Mouse (Mus musculus) ovary, postnatal 10 days (tissue): ENCODE measurements around the gene Pacrg.
A peak's percentile ranks its signal among the peaks of the same experiment; 100 is the strongest.

Experiments
- DNase-seq: peaks from one replicate; pipeline ENCODE4 v3.0.0; 2022; ENCODE audit warnings: low spot score

Pacrg gene

GRCm38 (mm10) chr17:10840148-10840707 lies at the start of gene Pacrg, which contains the start of gene Prkn:
Pacrg (minus strand) TSS chr17:10840311.
Prkn (plus strand) TSS chr17:10840384.
- peak; percentile 93 for DNase-seq

DNA sequence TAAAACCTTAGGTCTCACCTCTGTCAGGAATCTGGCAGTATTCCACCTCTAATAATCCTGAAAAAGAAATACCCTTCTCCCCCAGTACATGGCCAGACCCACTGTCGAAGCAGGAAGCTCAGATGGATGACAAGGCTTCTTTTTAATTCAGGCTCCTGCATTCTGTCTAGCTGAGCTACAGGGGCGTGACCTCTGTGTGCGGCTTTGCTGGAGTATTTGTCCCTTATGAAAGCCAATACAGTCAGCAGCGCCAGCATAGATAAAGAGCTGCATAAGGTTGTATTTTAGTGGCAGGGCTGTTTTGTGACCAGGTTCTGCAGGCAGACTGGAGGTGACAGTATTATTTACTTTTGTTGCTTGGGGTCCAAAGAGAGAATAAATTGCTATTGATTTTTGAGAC lies 47.8 kb upstream of the Pacrg start:
- no peak for DNase-seq

GRCm38 (mm10) chr17:10882260-10882659 lies 42.1 kb upstream of the Pacrg start:
- DNase-seq: no peak

GRCm38 (mm10) chr17:10878986-10879385 lies 38.9 kb upstream of the Pacrg start:
- no peak for DNase-seq

DNA sequence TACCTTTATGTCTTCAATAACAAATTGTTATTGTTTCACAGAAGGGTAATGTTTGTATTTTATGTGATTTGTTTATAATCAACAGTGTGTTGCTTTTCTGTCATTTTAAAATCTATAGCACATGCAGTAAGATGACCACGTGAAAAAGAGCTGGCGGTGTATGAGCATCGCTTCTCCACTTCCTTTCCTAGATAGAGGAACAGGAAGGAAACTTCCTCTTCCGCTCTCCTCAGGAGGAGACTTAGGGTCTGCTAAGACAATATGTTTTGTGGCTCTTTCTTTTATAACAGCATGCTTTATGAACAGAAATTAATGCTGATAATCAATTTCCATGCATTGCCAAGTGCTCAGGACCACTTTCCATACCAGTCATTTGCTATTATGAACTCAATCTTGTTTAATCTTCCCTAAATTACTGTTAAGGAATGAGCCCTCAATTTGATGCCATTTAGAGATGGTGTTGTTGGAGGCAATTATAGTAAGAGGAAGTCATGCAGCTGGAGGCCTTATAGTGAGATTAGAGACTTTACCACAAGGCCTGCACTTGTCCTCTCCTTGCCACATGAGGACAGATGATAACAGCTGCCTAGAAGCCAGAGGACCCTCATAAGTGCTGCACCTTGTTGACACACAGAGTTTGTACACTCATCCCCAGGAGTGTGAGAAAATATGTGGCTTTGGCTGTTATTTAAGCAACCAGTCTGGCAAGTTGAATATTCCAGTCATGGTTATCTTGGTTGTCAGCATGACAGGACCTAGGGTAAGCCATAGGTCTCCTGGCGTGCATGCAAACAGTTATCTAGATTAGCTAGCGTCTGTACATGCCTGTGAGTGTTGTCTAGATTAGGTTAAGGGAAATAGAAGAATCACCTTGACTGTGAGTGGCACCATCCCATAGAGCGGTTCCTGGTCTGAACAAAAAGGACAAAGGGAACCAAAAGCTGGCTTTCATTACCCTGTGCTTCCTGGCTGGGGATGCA lies 34.4 kb upstream of the Pacrg start:
- no peak for DNase-seq

- no peak for DNase-seq
These were observed 14.1 kb upstream of the Pacrg start for GRCm38 (mm10) chr17:10854207-10854606.

DNA sequence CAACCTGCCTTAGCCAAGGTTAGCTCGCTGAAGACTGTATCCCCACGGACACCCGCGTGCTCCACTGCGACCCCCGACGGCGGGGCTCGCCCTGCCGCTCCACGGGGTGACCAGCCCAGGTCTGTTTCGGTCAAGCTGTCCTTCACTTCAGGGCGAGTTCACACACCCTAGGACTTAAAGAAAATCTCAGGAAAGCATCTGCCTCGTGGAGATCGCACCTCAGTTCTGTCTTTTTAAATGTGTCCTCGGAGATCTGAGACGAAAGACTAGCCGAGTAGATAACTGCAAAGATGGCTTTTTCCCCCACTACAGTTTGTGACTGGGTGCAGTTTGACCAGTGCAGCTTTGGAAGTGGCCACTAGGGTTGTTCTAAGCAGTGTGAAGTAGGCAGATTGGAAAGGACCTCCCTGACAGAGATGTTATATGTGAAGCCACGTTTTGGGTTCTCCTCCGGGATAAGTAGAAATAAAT lies 655 bp upstream of the Pacrg start:
- peak; percentile 3 for DNase-seq

- no peak for DNase-seq
These were observed 21.1 kb downstream of the Pacrg start for GRCm38 (mm10) chr17:10818971-10819370.

DNA sequence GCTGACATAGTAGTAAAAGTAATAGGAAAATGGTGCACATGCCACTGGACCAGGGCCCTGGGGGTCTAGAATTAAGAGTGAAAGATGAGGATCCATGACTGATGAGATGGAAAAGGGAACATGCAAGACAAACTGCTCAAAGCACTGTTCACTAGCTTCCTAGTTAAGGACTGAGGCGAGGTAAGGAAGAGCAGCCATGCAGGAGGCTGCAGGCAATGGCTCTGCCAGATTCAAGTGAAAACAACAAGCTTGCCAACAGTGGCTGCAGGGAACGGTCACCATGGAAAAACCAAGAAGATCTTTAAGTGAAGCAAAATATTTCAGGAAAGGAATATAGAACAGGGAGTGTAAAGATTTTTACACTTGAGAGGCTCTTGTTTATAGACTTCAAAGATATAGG lies 31.5 kb downstream of the Pacrg start:
- no peak for DNase-seq

DNA sequence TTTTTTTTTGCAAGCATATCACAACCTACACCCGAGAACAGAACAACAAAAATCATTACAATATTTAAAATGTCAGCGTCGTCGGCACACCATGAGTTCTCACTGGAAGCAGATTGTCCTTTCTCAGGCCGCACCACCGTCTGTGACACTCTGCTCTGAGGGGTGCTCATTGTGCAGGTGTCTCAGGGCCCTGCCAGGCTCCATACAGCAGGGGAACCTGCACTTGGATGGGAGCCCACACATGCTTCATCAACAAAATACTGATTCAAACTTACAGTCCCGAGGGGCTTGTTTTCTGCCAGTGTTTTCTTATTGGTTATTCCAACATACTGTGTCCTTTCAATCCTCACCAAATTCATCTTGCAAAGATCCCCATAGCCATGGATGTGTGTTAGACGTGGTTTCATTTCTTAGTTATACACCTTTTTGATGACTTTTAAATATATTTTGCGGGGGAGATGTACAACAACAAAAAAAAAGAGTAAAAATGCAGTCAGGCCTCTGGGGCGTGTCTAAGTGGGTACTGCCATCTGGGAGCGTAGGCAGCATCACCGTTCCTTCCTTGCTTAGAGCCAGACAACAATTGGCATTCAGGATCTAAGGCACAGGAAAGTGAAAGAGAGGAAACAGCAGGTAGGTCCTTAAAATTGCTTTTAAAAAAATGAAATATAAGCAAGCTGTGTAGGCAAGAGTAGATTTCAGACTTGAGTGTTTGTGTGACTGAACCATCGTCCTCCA lies 32.7 kb downstream of the Pacrg start:
- no peak for DNase-seq

DNA sequence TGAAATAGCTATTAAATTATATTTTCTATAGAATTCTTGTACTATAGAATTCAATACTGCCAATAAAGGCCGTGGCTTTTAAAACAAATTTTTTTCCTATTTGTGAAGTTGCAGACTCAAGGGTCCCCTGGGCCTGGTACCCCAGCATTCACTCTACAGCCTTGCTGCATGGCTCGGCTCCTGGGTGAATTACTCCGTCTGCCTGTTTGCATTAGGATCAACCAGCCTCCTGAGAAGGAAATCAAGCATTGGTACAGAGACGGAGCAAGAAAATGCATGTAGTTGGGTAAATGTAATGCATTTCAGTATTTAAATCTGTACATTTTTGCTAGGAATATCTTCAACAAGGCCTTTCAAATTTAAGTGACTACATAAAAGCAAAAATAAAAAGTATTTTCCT lies 33.4 kb downstream of the Pacrg start:
- DNase-seq: no peak

DNA sequence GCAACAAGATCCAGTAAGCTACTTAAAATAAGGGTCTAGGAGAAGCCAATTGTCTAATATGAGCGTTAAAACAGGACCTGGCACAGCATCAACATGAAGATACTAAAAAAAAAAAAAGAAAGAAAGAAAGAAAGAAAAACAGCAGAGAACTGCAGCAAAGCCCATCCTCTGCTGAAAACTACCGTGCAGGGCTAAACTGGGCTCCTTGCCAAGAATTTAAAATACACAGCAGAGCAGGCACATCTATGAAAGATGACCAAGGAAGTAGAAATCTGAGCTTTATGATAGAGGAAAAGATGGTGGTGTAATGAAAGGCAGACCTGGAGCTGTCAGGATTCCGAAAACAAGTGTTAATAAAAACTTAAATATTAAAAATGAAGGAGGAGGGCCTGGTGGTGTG lies 48.5 kb downstream of the Pacrg start:
- DNase-seq: no peak

- DNase-seq: no peak
These were observed 55.6 kb downstream of the Pacrg start for GRCm38 (mm10) chr17:10784401-10784920.

- DNase-seq: no peak
These were observed 63.6 kb downstream of the Pacrg start for GRCm38 (mm10) chr17:10776503-10776902.

GRCm38 (mm10) chr17:10774468-10774867 lies 65.6 kb downstream of the Pacrg start:
- no peak for DNase-seq

GRCm38 (mm10) chr17:10772207-10772606 lies 67.9 kb downstream of the Pacrg start:
- DNase-seq: no peak

GRCm38 (mm10) chr17:10769873-10770272 lies 70.2 kb downstream of the Pacrg start:
- no peak for DNase-seq

GRCm38 (mm10) chr17:10766735-10767406 lies 73.2 kb downstream of the Pacrg start:
- DNase-seq: no peak

- DNase-seq: no peak
These were observed 75.8 kb downstream of the Pacrg start for GRCm38 (mm10) chr17:10764343-10764742.

DNA sequence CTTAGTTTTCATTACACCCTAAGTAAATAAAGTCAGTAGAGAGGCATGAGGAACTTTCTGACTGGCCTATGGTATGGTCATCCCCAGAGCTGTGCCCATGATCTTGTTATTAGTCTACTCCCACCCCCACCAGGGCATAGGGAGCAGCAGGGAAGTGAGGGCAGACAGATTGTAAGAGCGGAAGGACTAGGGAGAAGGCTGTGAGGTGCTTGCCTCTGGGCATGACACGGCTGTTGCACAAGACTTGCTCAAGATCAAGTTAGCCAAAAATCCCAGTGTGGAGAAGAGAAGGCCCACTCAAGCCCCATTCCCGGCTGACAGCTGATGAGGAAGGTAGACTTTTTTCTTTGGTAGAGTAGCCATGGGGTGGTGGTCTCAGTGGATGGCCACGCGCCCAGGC lies 82.7 kb downstream of the Pacrg start:
- no peak for DNase-seq

- DNase-seq: peak; percentile 14
These were observed 95.2 kb downstream of the Pacrg start for GRCm38 (mm10) chr17:10744709-10745461.
